Mouse (Mus musculus) erythroblast, embryonic 14.5 days (primary cell): ENCODE results near the gene Ntrk1.

ENCODE experiments used
- GATA1 ChIP-seq: IDR thresholded peaks from 2 replicates; pipeline ENCODE4 v1.6.1; 2012; ENCODE audit warnings: low read length, inconsistent platforms, mixed read lengths
- TAL1 ChIP-seq: IDR thresholded peaks from 3 replicates; pipeline ENCODE4 v1.6.1; 2012; ENCODE audit warnings: low read length, inconsistent platforms, mixed read lengths

- no peak for TF ChIP-seq GATA1
- no peak for TF ChIP-seq TAL1
Observed at GRCm38 (mm10) chr3:87832109-87832859, 37.3 kb upstream of the Ntrk1 start.
